Mouse (Mus musculus) CH12.LX (cell line): ENCODE measurements around the gene Mapk8. TPM values are rescaled to one million over a fixed set of nuclear protein-coding genes. Genes with fewer than 3 reads are reported as not detected.

Experiments
- DNase-seq: peaks from one replicate; pipeline ENCODE4 v3.0.0-alpha.2; 2013; ENCODE audit errors: extremely low read depth
- H3K27ac ChIP-seq: 2 replicates; pipeline ENCODE4 v1.5.1; 2012; ENCODE audit warnings: low read depth, mild to moderate bottlenecking, control low read depth, moderate library complexity; ENCODE audit not compliant: insufficient read depth
- H3K27me3 ChIP-seq: replicated peaks from 2 replicates; pipeline ENCODE3; 2012; ENCODE audit warnings: inconsistent platforms
- H3K36me3 ChIP-seq, 2 experiments: replicated peaks in 1 of 2; 2 replicates each; pipeline versions ENCODE3 to v1.6.1; 2012; ENCODE audit warnings: inconsistent platforms in 1 of 2, low read length in 1 of 2, mild to moderate bottlenecking in 1 of 2, mixed read lengths in 1 of 2, moderate library complexity in 1 of 2; ENCODE audit not compliant: control insufficient read depth in 1 of 2, insufficient read depth in 1 of 2
- H3K4me1 ChIP-seq, 2 experiments: 2 replicates each; pipeline ENCODE4 v1.6.1; 2012; ENCODE audit warnings: inconsistent platforms in 1 of 2, moderate library complexity in 1 of 2; ENCODE audit not compliant: insufficient read depth in 2 of 2, control insufficient read depth in 1 of 2
- H3K4me2 ChIP-seq: 2 replicates; pipeline ENCODE4 v1.6.1; 2012; ENCODE audit warnings: low read depth, mild to moderate bottlenecking, control low read depth; ENCODE audit not compliant: poor library complexity, insufficient read depth, severe bottlenecking
- H3K4me3 ChIP-seq, 3 experiments: fragments of 150-350 bp in 1 of 3; sonication (generic) in 1 of 3; replicated peaks in 1 of 3; 2 replicates each; pipeline versions ENCODE3 to v1.5.1; 2011 to 2012; ENCODE audit warnings: low read depth in 2 of 3, low read length in 2 of 3, mild to moderate bottlenecking in 2 of 3, moderate library complexity in 2 of 3, control low read depth in 1 of 3, improper control_type of control experiment in 1 of 3, inconsistent platforms in 1 of 3, mixed read lengths in 1 of 3; ENCODE audit not compliant: poor library complexity in 1 of 3
- H3K79me2 ChIP-seq: replicated peaks from 2 replicates; pipeline ENCODE4 v1.6.1; 2012; ENCODE audit warnings: mild to moderate bottlenecking, moderate library complexity; ENCODE audit not compliant: control insufficient read depth, poor library complexity, insufficient read depth, severe bottlenecking; ENCODE audit errors: extremely low read depth
- H3K9ac ChIP-seq: 2 replicates; pipeline ENCODE4 v1.6.1; 2012; ENCODE audit warnings: low read depth, mild to moderate bottlenecking, control low read depth, moderate library complexity; ENCODE audit not compliant: insufficient read depth
- H3K9me3 ChIP-seq: replicated peaks from 2 replicates; pipeline ENCODE3; 2012; ENCODE audit warnings: low read length, inconsistent platforms, mixed read lengths
- BHLHE40 ChIP-seq: IDR thresholded peaks from 2 replicates; pipeline ENCODE4 v1.6.1; 2011; ENCODE audit warnings: mild to moderate bottlenecking, low read depth, low read length, improper control_type of control experiment
- CHD1 ChIP-seq: IDR thresholded peaks from 2 replicates; pipeline ENCODE4 v1.6.1; 2012; ENCODE audit warnings: low read depth, low read length, improper control_type of control experiment, inconsistent platforms
- EP300 ChIP-seq: IDR thresholded peaks from 2 replicates; pipeline ENCODE4 v1.6.1; 2011; ENCODE audit warnings: low read length, improper control_type of control experiment
- JUN ChIP-seq: IDR thresholded peaks from 2 replicates; pipeline ENCODE4 v1.6.1; 2011; ENCODE audit warnings: low read depth, mild to moderate bottlenecking, low read length, improper control_type of control experiment, moderate library complexity; ENCODE audit not compliant: insufficient read depth
- JUND ChIP-seq: conservative IDR thresholded peaks from 2 replicates; pipeline ENCODE4 v1.6.1; 2011; ENCODE audit warnings: low read depth, low read length, improper control_type of control experiment
- MEF2A ChIP-seq: IDR thresholded peaks from 2 replicates; pipeline ENCODE4 v1.6.1; 2014; ENCODE audit warnings: low read depth, mild to moderate bottlenecking, inconsistent platforms, low read length, improper control_type of control experiment, borderline replicate concordance
- NRF1 ChIP-seq: IDR thresholded peaks from 2 replicates; pipeline ENCODE4 v1.6.1; 2014; ENCODE audit warnings: low read depth, mild to moderate bottlenecking, inconsistent platforms, low read length, improper control_type of control experiment, moderate library complexity
- POLR2AphosphoS2 ChIP-seq: IDR thresholded peaks from 2 replicates; pipeline ENCODE4 v1.6.1; 2011; ENCODE audit warnings: low read depth, low read length, improper control_type of control experiment
- SMC3 ChIP-seq: IDR thresholded peaks from 2 replicates; pipeline ENCODE4 v1.6.1; 2011; ENCODE audit warnings: low read depth, low read length, improper control_type of control experiment
- UBTF ChIP-seq: IDR thresholded peaks from 2 replicates; pipeline ENCODE4 v1.6.1; 2012; ENCODE audit warnings: low read depth, mild to moderate bottlenecking, inconsistent platforms, low read length, improper control_type of control experiment, moderate library complexity
- USF1 ChIP-seq: IDR thresholded peaks from 2 replicates; pipeline ENCODE4 v1.6.1; 2014; ENCODE audit warnings: low read depth, mild to moderate bottlenecking, inconsistent platforms, low read length, improper control_type of control experiment
- USF2 ChIP-seq: conservative IDR thresholded peaks from 2 replicates; pipeline ENCODE4 v1.6.1; 2011; ENCODE audit warnings: low read depth, low read length, improper control_type of control experiment
- ZC3H11A ChIP-seq: IDR thresholded peaks from 2 replicates; pipeline ENCODE4 v1.6.1; 2012; ENCODE audit warnings: low read depth, mild to moderate bottlenecking, inconsistent platforms, low read length, improper control_type of control experiment
- ZKSCAN1 ChIP-seq: IDR thresholded peaks from 2 replicates; pipeline ENCODE4 v1.6.1; 2012; ENCODE audit warnings: low read depth, inconsistent platforms, low read length, improper control_type of control experiment, borderline replicate concordance
- ZMIZ1 ChIP-seq: IDR thresholded peaks from 2 replicates; pipeline ENCODE4 v1.6.1; 2012; ENCODE audit warnings: low read depth, mild to moderate bottlenecking, inconsistent platforms, low read length, improper control_type of control experiment
- ZNF384 ChIP-seq: IDR thresholded peaks from 2 replicates; pipeline ENCODE4 v1.6.1; 2012; ENCODE audit warnings: low read depth, low read length, improper control_type of control experiment, inconsistent platforms
- dilution Hi-C: fragments of 300-500 bp; cut with MboI; formaldehyde crosslinking; loops from 2 replicates; pipeline ENCODE4 v1.14.3; 2020; ENCODE audit warnings: low sequenced_read_pairs; ENCODE audit not compliant: extremely low pct_unique_long_range_greater_than_20kb, extremely low pct_ligation_motif_present
- in situ Hi-C: fragments of 300-500 bp; cut with MboI; formaldehyde crosslinking; loops from 3 replicates; pipeline ENCODE4 v1.14.3; 2019; ENCODE audit warnings: low sequenced_read_pairs, low pct_ligation_motif_present, low pct_unique_long_range_greater_than_20kb, mixed read lengths
- polyA plus RNA-seq: library from polyadenylated mRNA; unstranded; fragments of >175 nt; gene quantifications from 2 replicates; pipeline ENCODE4 v1.2.1, GENCODE M21; 2012; ENCODE audit warnings: low read depth; ENCODE audit not compliant: insufficient read length
- total RNA-seq, 2 experiments: library from RNA; depleted of rRNA; stranded (reverse); fragments of 300-350 nt in 1 of 2; fragments of >200 nt in 1 of 2; gene quantifications; 2 replicates each; pipeline ENCODE4 v1.2.3; 2012 to 2014

Mapk8 gene
- total and polyA plus RNA-seq, 3 experiments = 9.1 to 33.4 (median 21.9) TPM

DNA sequence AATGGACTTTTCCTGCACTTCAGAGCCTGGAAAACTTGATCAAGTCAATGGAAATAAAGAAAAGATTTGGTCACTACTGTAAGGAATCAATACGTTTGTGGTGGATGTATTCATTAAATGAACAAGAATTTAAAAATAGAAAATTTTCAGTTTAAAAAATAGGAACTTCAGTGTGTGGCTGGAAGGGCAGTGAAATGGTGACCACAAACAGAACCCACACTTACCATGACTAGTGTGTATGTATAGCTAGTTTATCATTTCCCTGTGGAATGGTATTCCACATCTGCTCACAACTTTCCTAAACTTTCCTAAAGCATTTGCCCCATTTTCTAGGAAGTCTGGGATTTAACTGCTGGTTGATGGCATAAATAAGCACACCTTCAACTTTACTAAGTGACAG is 24.0 kb downstream of the Mapk8 start:
- no peak overlapping the region for H3K27ac ChIP-seq
- H3K4me1 ChIP-seq = peaks cover 0 to 15% of the 10 kb centered on the region in 2 experiments; a peak in 1 of 4 replicates
- in situ Hi-C loops (no loop called here), dilution Hi-C loops (no loop called here)
- H3K36me3 ChIP-seq = peaks cover 0 to 2% of the 10 kb centered on the region in 2 experiments
- H3K4me2 ChIP-seq = no peak overlapping the region
- H3K27me3 ChIP-seq = no peaks in the 10 kb centered on the region
- no peak overlapping the region for H3K9ac ChIP-seq
- no peak for DNase-seq
- no peaks in the 10 kb centered on the region for H3K79me2 ChIP-seq
- TF ChIP-seq SMC3 = no peak
- no peak for TF ChIP-seq USF1
- TF ChIP-seq ZC3H11A = no peak
- TF ChIP-seq BHLHE40 = no peak
- TF ChIP-seq ZKSCAN1 = no peak
- TF ChIP-seq ZNF384 = no peak
- TF ChIP-seq NRF1 = no peak
- TF ChIP-seq MEF2A = no peak
- TF ChIP-seq EP300 = no peak
- no peak for TF ChIP-seq USF2
- TF ChIP-seq JUND = no peak
- no peak for TF ChIP-seq ZMIZ1
- TF ChIP-seq POLR2AphosphoS2 = no peak
- no peak for TF ChIP-seq CHD1
- no peak for TF ChIP-seq UBTF
- H3K9me3 ChIP-seq = no peaks in the 10 kb centered on the region
- no peak overlapping the region for H3K4me3 ChIP-seq

DNA sequence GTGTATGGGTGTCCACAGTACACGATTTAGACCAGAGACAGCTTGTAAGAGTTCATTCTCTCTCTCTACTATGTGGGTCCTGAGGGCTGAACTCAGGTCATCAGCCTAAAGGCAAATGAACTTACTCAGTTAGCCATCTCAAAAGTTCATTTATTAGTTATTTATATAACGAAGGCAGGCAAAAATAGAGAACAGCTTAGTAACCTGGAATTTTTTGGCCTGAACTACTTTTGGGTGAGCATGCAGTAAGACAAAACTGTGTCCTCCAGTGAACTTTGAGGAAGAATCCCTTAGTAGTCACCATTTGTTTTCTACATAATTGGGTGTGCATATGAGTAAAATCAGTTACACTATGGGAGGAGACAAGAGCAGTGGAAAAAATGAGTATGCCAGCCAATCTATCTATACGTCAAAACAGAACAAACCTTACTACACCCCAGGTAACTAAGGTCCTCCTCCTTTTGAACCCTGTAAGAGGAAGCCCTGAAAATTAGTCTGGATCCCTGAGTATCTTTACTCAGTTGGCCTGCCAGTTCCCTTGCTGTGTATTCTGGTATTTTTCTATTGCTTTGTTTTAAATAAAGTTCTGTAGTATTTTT is 28.5 kb downstream of the Mapk8 start:
- DNase-seq = peak; percentile 13
- in situ Hi-C loops = no loop called here
- H3K27ac ChIP-seq = no peak overlapping the region
- H3K36me3 ChIP-seq = peaks cover 0 to 2% of the 10 kb centered on the region in 2 experiments
- dilution Hi-C loops = no loop called here
- H3K4me2 ChIP-seq = no peak overlapping the region
- H3K79me2 ChIP-seq = no peaks in the 10 kb centered on the region
- H3K9me3 ChIP-seq = no peaks in the 10 kb centered on the region
- peaks cover 0 to 6% of the 10 kb centered on the region in 2 experiments; a peak in 1 of 4 replicates for H3K4me1 ChIP-seq
- no peaks in the 10 kb centered on the region for H3K27me3 ChIP-seq
- TF ChIP-seq ZMIZ1 (no peak), EP300 (peak; percentile 21; the same call in 1 of the 2 replicates), JUND (peak; percentile 85), JUN (peak; percentile 35; the same call in 1 of the 2 replicates)
- TF ChIP-seq, all 38 proteins: peak for 3
- no peak overlapping the region for H3K4me3 ChIP-seq
- no peak overlapping the region for H3K9ac ChIP-seq
